Mouse (Mus musculus) hindbrain, embryonic 13.5 days (tissue): ENCODE results near the gene Ttc27. TPM values are rescaled to one million over a fixed set of nuclear protein-coding genes. Genes with fewer than 3 reads are reported as not detected.

Experiments used
- ATAC-seq: fragments of 200-750 bp; cut with Nextera tagmentation; 2 replicates; pipeline ENCODE4 v1.8.0; 2017; ENCODE audit warnings: moderate TSS enrichment; ENCODE audit not compliant: low FRiP score
- H3K27ac ChIP-seq: fragments of 300-500 bp; sonication (generic); 2 replicates; pipeline ENCODE4 v1.5.1; 2015; ENCODE audit warnings: inconsistent platforms, mild to moderate bottlenecking, moderate library complexity
- H3K27me3 ChIP-seq: fragments of 300-500 bp; sonication (generic); 2 replicates; pipeline ENCODE4 v1.6.1; 2015; ENCODE audit warnings: mild to moderate bottlenecking, inconsistent platforms
- H3K36me3 ChIP-seq: fragments of 300-500 bp; sonication (generic); 2 replicates; pipeline ENCODE4 v1.6.1; 2015; ENCODE audit warnings: mild to moderate bottlenecking, inconsistent platforms
- H3K4me1 ChIP-seq: fragments of 300-500 bp; sonication (generic); replicated peaks from 2 replicates; pipeline ENCODE4 v1.6.1; 2015; ENCODE audit warnings: inconsistent platforms
- H3K4me2 ChIP-seq: fragments of 300-500 bp; sonication (generic); 2 replicates; pipeline ENCODE4 v1.6.1; 2015; ENCODE audit warnings: inconsistent platforms, mild to moderate bottlenecking, moderate library complexity
- H3K4me3 ChIP-seq: fragments of 300-500 bp; sonication (generic); 2 replicates; pipeline ENCODE4 v1.5.1; 2015; ENCODE audit warnings: mild to moderate bottlenecking, inconsistent platforms
- H3K9ac ChIP-seq: fragments of 300-500 bp; sonication (generic); 2 replicates; pipeline ENCODE4 v1.6.1; 2015; ENCODE audit warnings: mild to moderate bottlenecking, inconsistent platforms
- H3K9me3 ChIP-seq: fragments of 300-500 bp; sonication (generic); 2 replicates; pipeline ENCODE4 v1.6.1; 2016; ENCODE audit warnings: inconsistent platforms
- WGBS: fragments of 180-500 bp; shearing (Covaris S2); methylation state at CpG from one replicate; pipeline ENCODE4 v1.1.7; 2015; 5-methylcytosine and 5-hydroxymethylcytosine counted together
- polyA plus RNA-seq: library from polyadenylated mRNA; unstranded; fragments of >200 nt; fragmentation: Nextera tagmentation; extraction: Ambion mirVana; gene quantifications from 2 replicates; pipeline ENCODE4 v1.2.1, GENCODE M21; 2015

The Ttc27 gene
- polyA plus RNA-seq, 1 experiment from 2014 or later = 15.2 TPM

GRCm38 (mm10) chr17:74710731-74711130 lies 6.8 kb upstream of the Ttc27 start:
- no peak overlapping the region for H3K4me3 ChIP-seq
- WGBS = 80% methylated on average over 4 of the region's 4 CpGs

GRCm38 (mm10) chr17:74711627-74712026 lies 5.9 kb upstream of the Ttc27 start:
- Histone ChIP-seq H3K4me1 (no peaks in the 10 kb centered on the region), H3K4me2 (no peak overlapping the region), H3K27me3 (peaks cover 20% of the 10 kb centered on the region; the same call in 1 of the 2 replicates), H3K9me3 (no peaks in the 10 kb centered on the region), H3K9ac (no peak overlapping the region), H3K27ac (no peak overlapping the region), H3K4me3 (no peak overlapping the region), H3K36me3 (no peaks in the 10 kb centered on the region)
- no peak for ATAC-seq
- WGBS = 91% methylated on average over 8 of the region's 8 CpGs

More at GRCm38 (mm10) chr17:74710731-74711130, 6.8 kb upstream of the Ttc27 start:
- no peak overlapping the region for H3K27ac ChIP-seq
- H3K9me3 ChIP-seq = no peaks in the 10 kb centered on the region
- no peaks in the 10 kb centered on the region for H3K36me3 ChIP-seq
- no peaks in the 10 kb centered on the region for H3K4me1 ChIP-seq
- ATAC-seq = no peak
- H3K9ac ChIP-seq = no peak overlapping the region
- H3K27me3 ChIP-seq = peaks cover 13% of the 10 kb centered on the region; the same call in 1 of the 2 replicates
- no peak overlapping the region for H3K4me2 ChIP-seq

GRCm38 (mm10) chr17:74715128-74715527 lies 2.4 kb upstream of the Ttc27 start:
- no peak overlapping the region for H3K9ac ChIP-seq
- peaks cover 9% of the 10 kb centered on the region for H3K4me1 ChIP-seq
- ATAC-seq = no peak
- 66% methylated on average over 3 of the region's 3 CpGs for WGBS
- H3K27ac ChIP-seq = no peak overlapping the region
- 0 out of 2 replicates have a peak, but pooled peaks cover under 1% of the 10 kb centered on the region for H3K36me3 ChIP-seq
- H3K9me3 ChIP-seq = no peaks in the 10 kb centered on the region
- no peak overlapping the region for H3K4me3 ChIP-seq
- H3K27me3 ChIP-seq = peaks cover 20% of the 10 kb centered on the region; the same call in 1 of the 2 replicates
- no peak overlapping the region for H3K4me2 ChIP-seq

GRCm38 (mm10) chr17:74715724-74716123 lies 1.8 kb upstream of the Ttc27 start:
- no peak overlapping the region for H3K4me2 ChIP-seq
- peaks cover 9% of the 10 kb centered on the region for H3K4me1 ChIP-seq
- WGBS = 74% methylated on average over 1 of the region's 1 CpGs
- ATAC-seq = no peak
- H3K4me3 ChIP-seq = no peak overlapping the region
- 0 out of 2 replicates have a peak, but pooled peaks cover 3% of the 10 kb centered on the region for H3K36me3 ChIP-seq
- H3K9ac ChIP-seq = no peak overlapping the region
- H3K27ac ChIP-seq = no peak overlapping the region
- no peaks in the 10 kb centered on the region for H3K9me3 ChIP-seq
- H3K27me3 ChIP-seq = peaks cover 20% of the 10 kb centered on the region; the same call in 1 of the 2 replicates

GRCm38 (mm10) chr17:74716643-74717042 lies 889 bp upstream of the Ttc27 start:
- Histone ChIP-seq H3K4me3 (no peak overlapping the region), H3K4me2 (peak overlapping the region; percentile 79), H3K36me3 (peaks cover 9% of the 10 kb centered on the region), H3K9ac (no peak overlapping the region), H3K9me3 (no peaks in the 10 kb centered on the region), H3K4me1 (peaks cover 9% of the 10 kb centered on the region), H3K27ac (no peak overlapping the region), H3K27me3 (peaks cover 20% of the 10 kb centered on the region; the same call in 1 of the 2 replicates)
- no peak for ATAC-seq
- 63% methylated on average over 3 of the region's 3 CpGs for WGBS

GRCm38 (mm10) chr17:74717091-74717617 lies 378 bp upstream of the Ttc27 start:
- Histone ChIP-seq H3K27me3 (peaks cover 20% of the 10 kb centered on the region; the same call in 1 of the 2 replicates), H3K27ac (no peak overlapping the region), H3K4me2 (peak overlapping the region; percentile 79), H3K4me1 (peaks cover 9% of the 10 kb centered on the region), H3K9ac (peak overlapping the region; percentile 56), H3K36me3 (peaks cover 14% of the 10 kb centered on the region), H3K9me3 (no peaks in the 10 kb centered on the region), H3K4me3 (peak overlapping the region; percentile 72)
- peak; percentile 60 for ATAC-seq
- WGBS = 14% methylated on average over 14 of the region's 14 CpGs

GRCm38 (mm10) chr17:74732872-74733271 lies 15.3 kb downstream of the Ttc27 start:
- Histone ChIP-seq H3K4me2 (no peak overlapping the region), H3K4me1 (no peaks in the 10 kb centered on the region), H3K4me3 (no peak overlapping the region), H3K9me3 (no peaks in the 10 kb centered on the region), H3K36me3 (peaks cover 16% of the 10 kb centered on the region; the same call in 1 of the 2 replicates), H3K9ac (no peak overlapping the region), H3K27me3 (no peaks in the 10 kb centered on the region), H3K27ac (no peak overlapping the region)
- ATAC-seq = no peak

- Histone ChIP-seq H3K4me2 (no peak overlapping the region), H3K36me3 (peaks cover 15% of the 10 kb centered on the region), H3K4me1 (no peaks in the 10 kb centered on the region), H3K9ac (no peak overlapping the region), H3K4me3 (no peak overlapping the region), H3K27me3 (no peaks in the 10 kb centered on the region), H3K9me3 (no peaks in the 10 kb centered on the region), H3K27ac (no peak overlapping the region)
- 94% methylated on average over 11 of the region's 11 CpGs for WGBS
- ATAC-seq = no peak
Observed at GRCm38 (mm10) chr17:74735392-74735791, 17.9 kb downstream of the Ttc27 start.

GRCm38 (mm10) chr17:74749659-74750058 lies 32.1 kb downstream of the Ttc27 start:
- Histone ChIP-seq H3K9ac (no peak overlapping the region), H3K4me2 (no peak overlapping the region), H3K4me3 (no peak overlapping the region), H3K36me3 (0 out of 2 replicates have a peak, but pooled peaks cover 11% of the 10 kb centered on the region), H3K27ac (no peak overlapping the region), H3K4me1 (no peaks in the 10 kb centered on the region), H3K9me3 (no peaks in the 10 kb centered on the region), H3K27me3 (no peaks in the 10 kb centered on the region)
- no peak for ATAC-seq
- WGBS = 86% methylated on average over 1 of the region's 1 CpGs

- Histone ChIP-seq H3K9me3 (no peaks in the 10 kb centered on the region), H3K4me2 (no peak overlapping the region), H3K27ac (no peak overlapping the region), H3K27me3 (no peaks in the 10 kb centered on the region), H3K4me1 (no peaks in the 10 kb centered on the region), H3K36me3 (0 out of 2 replicates have a peak, but pooled peaks cover 10% of the 10 kb centered on the region), H3K9ac (no peak overlapping the region), H3K4me3 (no peak overlapping the region)
- WGBS = 93% methylated on average over 4 of the region's 4 CpGs
- ATAC-seq = no peak
Observed at GRCm38 (mm10) chr17:74751026-74751425, 33.5 kb downstream of the Ttc27 start.

GRCm38 (mm10) chr17:74752906-74753627 lies 35.5 kb downstream of the Ttc27 start:
- Histone ChIP-seq H3K4me1 (no peaks in the 10 kb centered on the region), H3K9me3 (no peaks in the 10 kb centered on the region), H3K27me3 (no peaks in the 10 kb centered on the region), H3K4me2 (no peak overlapping the region), H3K4me3 (no peak overlapping the region), H3K36me3 (0 out of 2 replicates have a peak, but pooled peaks cover 6% of the 10 kb centered on the region), H3K27ac (no peak overlapping the region), H3K9ac (no peak overlapping the region)
- WGBS = 82% methylated on average over 8 of the region's 8 CpGs
- ATAC-seq = no peak

- Histone ChIP-seq H3K9me3 (no peaks in the 10 kb centered on the region), H3K27ac (no peak overlapping the region), H3K4me3 (no peak overlapping the region), H3K27me3 (no peaks in the 10 kb centered on the region), H3K4me2 (no peak overlapping the region), H3K9ac (no peak overlapping the region), H3K4me1 (no peaks in the 10 kb centered on the region), H3K36me3 (peaks cover 12% of the 10 kb centered on the region; the same call in 1 of the 2 replicates)
- WGBS = 84% methylated on average over 5 of the region's 5 CpGs
- no peak for ATAC-seq
Observed at GRCm38 (mm10) chr17:74753628-74754104, 36.1 kb downstream of the Ttc27 start.
